Mouse (Mus musculus) embryonic facial prominence, embryonic 14.5 days (tissue): ENCODE measurements at regions not wholly inside any gene's neighbourhood (a gene's known extent, or its start where the extent isn't known, plus 50 kb on each side); places are given as distances from the start of the nearest gene placed in this dataset.
"Not testable (repeated sequence)": the region's sequence is repeated elsewhere in the genome, so short reads cannot be mapped to it uniquely, and the experiment has no call there.

Experiments
- ATAC-seq: fragments of 200-750 bp; cut with Nextera tagmentation; 2 replicates; pipeline ENCODE4 v1.8.0; 2017; ENCODE audit warnings: low read depth, moderate number of reproducible peaks, moderate TSS enrichment
- DNase-seq: peaks from one replicate; pipeline ENCODE4 v3.0.0-alpha.2; 2015; ENCODE audit warnings: low spot score
- H3K27ac ChIP-seq: fragments of 300-500 bp; sonication (generic); replicated peaks from 2 replicates; pipeline ENCODE4 v1.5.1; 2014; ENCODE audit warnings: low read depth, mild to moderate bottlenecking, low read length, moderate library complexity
- H3K27me3 ChIP-seq: fragments of 300-500 bp; sonication (generic); replicated peaks from 2 replicates; pipeline ENCODE4 v1.6.1; 2014; ENCODE audit warnings: low read length; ENCODE audit not compliant: control insufficient read depth, insufficient read depth
- H3K36me3 ChIP-seq: fragments of 300-500 bp; sonication (generic); 2 replicates; pipeline ENCODE4 v1.6.1; 2014; ENCODE audit warnings: low read length, mixed read lengths; ENCODE audit not compliant: control insufficient read depth, insufficient read depth
- H3K4me1 ChIP-seq: fragments of 300-500 bp; sonication (generic); 2 replicates; pipeline ENCODE4 v1.6.1; 2014; ENCODE audit warnings: antibody characterized with exemption, low read length; ENCODE audit not compliant: control insufficient read depth, insufficient read depth
- H3K4me2 ChIP-seq: fragments of 300-500 bp; sonication (generic); 2 replicates; pipeline ENCODE4 v1.6.1; 2014; ENCODE audit warnings: low read depth, mild to moderate bottlenecking, low read length, moderate library complexity, mixed read lengths
- H3K4me3 ChIP-seq: fragments of 300-500 bp; sonication (generic); 2 replicates; pipeline ENCODE4 v1.5.1; 2014; ENCODE audit warnings: low read depth, mild to moderate bottlenecking, low read length
- H3K9ac ChIP-seq: fragments of 300-500 bp; sonication (generic); 2 replicates; pipeline ENCODE4 v1.6.1; 2014; ENCODE audit warnings: low read depth, mild to moderate bottlenecking, low read length, moderate library complexity, mixed read lengths
- H3K9me3 ChIP-seq: fragments of 300-500 bp; sonication (generic); 2 replicates; pipeline ENCODE4 v1.6.1; 2016; ENCODE audit warnings: low read length; ENCODE audit not compliant: control insufficient read depth
- WGBS: fragments of 180-500 bp; shearing (Covaris S2); extraction: QIAGEN DNeasy Blood & Tissue Kit; methylation state at CpG from one replicate; pipeline ENCODE4 v1.1.7; 2014; 5-methylcytosine and 5-hydroxymethylcytosine counted together

DNA sequence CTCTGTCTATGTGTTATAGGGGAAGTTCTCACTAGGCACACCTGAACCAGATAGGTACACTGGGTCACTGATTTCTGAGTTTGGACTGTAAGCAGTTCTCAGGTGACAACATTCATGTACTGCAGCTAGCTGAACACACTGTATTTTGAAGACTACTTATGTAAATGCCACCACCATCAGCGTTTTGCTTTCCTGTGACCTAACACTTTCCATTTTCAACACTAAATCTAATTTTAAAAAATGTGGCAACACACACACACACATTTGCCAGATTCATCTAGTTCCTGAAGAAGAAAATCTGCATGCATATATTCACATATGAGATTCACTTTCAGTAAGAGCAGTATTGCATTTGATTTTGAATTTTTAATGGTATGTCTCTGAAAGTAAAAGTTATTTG lies 96.0 kb upstream of the Gnai1 start:
- Histone ChIP-seq H3K36me3 (no peaks in the 10 kb centered on the region), H3K27me3 (no peaks in the 10 kb centered on the region), H3K4me3 (no peak overlapping the region), H3K9me3 (no peaks in the 10 kb centered on the region), H3K9ac (no peak overlapping the region), H3K27ac (no peak overlapping the region), H3K4me1 (no peaks in the 10 kb centered on the region), H3K4me2 (no peak overlapping the region)
- WGBS, result 71% methylated on average over 1 of the region's 1 CpGs
- DNase-seq, result no peak
- ATAC-seq, result no peak

DNA sequence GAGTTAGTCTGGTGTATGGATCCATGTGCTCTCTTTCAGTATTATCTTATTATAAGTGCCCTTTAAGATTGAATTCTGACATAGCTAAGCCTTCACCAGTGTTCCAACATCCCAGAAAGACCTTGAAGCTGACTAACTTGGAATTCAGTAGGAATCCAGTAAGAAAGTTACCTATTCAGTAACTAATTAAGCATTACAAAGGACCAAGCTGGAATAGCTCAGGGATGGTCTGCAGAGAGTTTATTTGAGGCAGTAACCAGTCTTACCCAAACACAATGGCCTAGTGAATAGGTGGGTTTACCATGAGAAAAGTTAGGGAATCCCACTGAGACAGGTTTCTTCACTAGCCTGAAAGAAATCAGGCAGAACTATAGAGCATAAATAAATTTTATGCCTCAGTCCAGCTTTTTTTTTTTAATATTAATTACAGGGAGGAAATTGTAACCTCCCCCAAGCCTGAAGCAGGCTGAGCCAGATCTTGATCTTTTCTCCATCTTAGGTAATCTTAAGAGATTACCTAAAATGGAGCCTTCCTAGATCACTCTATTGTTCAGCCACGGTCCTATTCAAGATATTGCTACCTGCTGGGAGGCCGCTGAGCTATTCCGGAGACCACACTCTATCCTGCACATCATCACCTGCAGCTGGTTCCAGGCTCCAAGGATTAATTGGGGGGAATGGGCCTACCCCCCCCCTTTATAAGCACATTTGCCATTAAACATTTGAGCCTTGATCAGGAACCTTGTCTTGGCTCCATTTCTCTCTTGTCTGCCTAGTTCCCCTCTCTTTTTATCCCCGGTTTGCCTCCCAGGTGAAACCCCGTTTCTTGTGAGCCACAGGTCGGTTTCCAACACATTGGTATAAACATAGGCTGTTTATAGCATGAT lies 93.0 kb upstream of the Gnai1 start:
- H3K4me3 ChIP-seq, ATAC-seq, H3K4me1 ChIP-seq, H3K9ac ChIP-seq, H3K36me3 ChIP-seq, H3K9me3 ChIP-seq, DNase-seq, H3K27ac ChIP-seq, H3K4me2 ChIP-seq, H3K27me3 ChIP-seq: not testable (repeated sequence)
- WGBS, result 70% methylated on average over 6 of the region's 6 CpGs

DNA sequence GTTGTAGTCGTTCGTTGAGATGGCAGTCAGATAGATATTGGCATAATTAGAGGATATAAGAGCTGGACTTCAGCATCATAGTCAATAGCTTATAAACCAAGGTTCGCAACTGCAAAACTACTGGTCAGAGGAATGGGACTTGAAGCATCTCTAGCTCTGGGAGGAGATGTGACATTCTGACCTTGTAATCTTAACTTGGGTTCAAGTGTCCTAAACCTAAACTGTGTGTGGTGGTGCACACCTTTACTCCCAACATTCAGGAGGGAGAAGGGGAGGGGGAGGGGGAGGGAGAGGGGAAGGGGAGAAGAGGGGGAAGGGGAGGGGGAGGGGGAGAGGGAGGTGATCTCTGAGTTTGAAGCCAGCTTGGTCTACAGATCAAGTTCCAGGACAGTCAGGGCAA lies 89.1 kb upstream of the Gnai1 start:
- 82% methylated on average over 3 of the region's 3 CpGs for WGBS
- DNase-seq (no peak), ATAC-seq (no peak)
- H3K4me2 ChIP-seq, result no peak overlapping the region
- no peak overlapping the region for H3K9ac ChIP-seq
- H3K27ac ChIP-seq, result no peak overlapping the region
- H3K9me3 ChIP-seq, result no peaks in the 10 kb centered on the region
- H3K4me1 ChIP-seq, result no peaks in the 10 kb centered on the region
- H3K4me3 ChIP-seq, result no peak overlapping the region
- H3K36me3 ChIP-seq, result no peaks in the 10 kb centered on the region
- no peaks in the 10 kb centered on the region for H3K27me3 ChIP-seq

DNA sequence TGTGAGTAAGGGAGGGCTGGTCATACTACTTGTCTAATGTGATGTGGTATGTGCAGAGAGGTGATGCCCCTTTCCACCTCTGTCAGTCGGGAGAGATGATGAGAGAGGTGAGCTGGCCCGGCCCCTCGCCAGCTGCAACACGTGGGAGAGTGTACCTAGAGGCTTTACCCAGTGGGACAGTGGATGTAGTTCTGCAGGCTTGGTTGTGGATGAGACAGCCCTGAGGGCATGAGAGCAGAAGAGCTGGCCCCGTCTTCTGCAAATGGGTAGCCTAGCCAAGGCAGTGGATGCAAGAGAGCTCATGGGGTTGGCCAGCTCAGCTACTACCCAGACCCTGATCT lies 88.1 kb upstream of the Gnai1 start:
- no peak for ATAC-seq
- no peak overlapping the region for H3K9ac ChIP-seq

DNA sequence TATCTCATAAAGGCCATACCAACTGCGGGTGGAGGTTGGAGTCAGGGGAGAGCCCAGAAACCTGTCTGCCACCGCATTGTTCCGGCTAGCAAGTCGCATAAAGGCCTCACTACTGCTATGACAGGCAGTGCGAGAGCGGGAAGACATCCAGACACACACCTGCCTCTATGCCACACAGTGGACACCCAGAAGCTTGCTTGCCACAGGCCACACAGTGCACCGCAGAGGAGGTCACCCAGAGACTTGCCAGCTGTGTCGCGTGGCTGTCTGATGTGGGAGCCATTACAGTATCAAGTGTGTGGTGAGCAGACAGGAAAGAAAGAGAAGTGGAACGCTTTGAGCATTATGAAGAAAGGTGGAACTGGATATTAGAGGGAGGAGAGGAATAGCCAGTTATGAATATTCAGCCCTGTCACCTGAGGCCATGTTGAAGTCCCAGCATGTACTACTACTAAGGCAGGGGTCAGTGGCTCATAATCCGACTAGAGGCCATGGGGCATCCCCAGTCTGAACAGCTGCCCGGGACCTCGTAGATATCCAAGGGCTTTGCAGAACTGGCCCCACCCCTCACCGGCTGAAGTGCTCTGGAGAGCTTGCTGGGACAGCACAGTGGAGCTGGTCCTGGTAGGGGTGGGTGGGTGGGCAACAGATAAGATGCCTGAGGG lies 87.6 kb upstream of the Gnai1 start:
- Histone ChIP-seq H3K27me3 (no peaks in the 10 kb centered on the region), H3K36me3 (no peaks in the 10 kb centered on the region), H3K9ac (no peak overlapping the region), H3K4me1 (no peaks in the 10 kb centered on the region), H3K9me3 (no peaks in the 10 kb centered on the region), H3K4me2 (no peak overlapping the region), H3K27ac (no peak overlapping the region), H3K4me3 (no peak overlapping the region)
- 86% methylated on average over 14 of the region's 14 CpGs for WGBS
- no peak for ATAC-seq
- DNase-seq, result no peak

More for the DNA sequence above, 88.1 kb upstream of the Gnai1 start:
- Histone ChIP-seq H3K27me3 (no peaks in the 10 kb centered on the region), H3K9me3 (no peaks in the 10 kb centered on the region), H3K36me3 (no peaks in the 10 kb centered on the region), H3K27ac (no peak overlapping the region), H3K4me3 (no peak overlapping the region), H3K4me1 (no peaks in the 10 kb centered on the region), H3K4me2 (no peak overlapping the region)
- 75% methylated on average over 5 of the region's 5 CpGs for WGBS
- DNase-seq, result no peak

GRCm38 (mm10) chr5:18445969-18446368 lies 85.8 kb upstream of the Gnai1 start:
- 20% methylated on average over 7 of the region's 8 CpGs for WGBS
- no peaks in the 10 kb centered on the region for H3K36me3 ChIP-seq
- H3K4me2 ChIP-seq, result no peak overlapping the region
- H3K4me3 ChIP-seq, result no peak overlapping the region
- H3K27ac ChIP-seq, result no peak overlapping the region
- no peak overlapping the region for H3K9ac ChIP-seq
- DNase-seq (peak; percentile 84), ATAC-seq (no peak)
- H3K9me3 ChIP-seq, result no peaks in the 10 kb centered on the region
- no peaks in the 10 kb centered on the region for H3K4me1 ChIP-seq
- no peaks in the 10 kb centered on the region for H3K27me3 ChIP-seq

GRCm38 (mm10) chr5:18439986-18440385 lies 79.8 kb upstream of the Gnai1 start:
- Histone ChIP-seq H3K4me3 (no peak overlapping the region), H3K27me3 (no peaks in the 10 kb centered on the region), H3K36me3 (no peaks in the 10 kb centered on the region), H3K27ac (no peak overlapping the region), H3K9ac (no peak overlapping the region), H3K9me3 (no peaks in the 10 kb centered on the region), H3K4me2 (no peak overlapping the region), H3K4me1 (no peaks in the 10 kb centered on the region)
- 81% methylated on average over 4 of the region's 4 CpGs for WGBS
- ATAC-seq, result no peak
- no peak for DNase-seq

DNA sequence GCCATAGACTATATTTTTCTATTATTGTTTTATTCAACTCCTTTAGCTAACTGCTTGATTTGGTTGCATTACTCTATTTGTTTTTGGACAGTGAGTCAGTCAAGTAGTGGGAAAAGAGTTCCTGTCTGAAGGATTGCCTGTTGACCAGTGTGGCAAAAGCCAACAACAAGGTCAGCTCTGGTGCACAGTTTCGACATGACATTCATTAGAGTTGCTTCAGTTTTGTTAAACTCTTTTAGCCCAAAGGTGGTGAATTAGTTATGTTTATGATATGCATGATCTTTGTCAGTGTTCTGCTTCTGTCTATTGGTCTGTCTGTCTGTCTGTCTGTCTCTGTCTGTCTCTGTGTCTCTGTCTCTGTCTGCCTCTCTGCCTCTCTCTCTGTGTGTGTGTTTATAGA lies 79.1 kb upstream of the Gnai1 start:
- H3K4me3 ChIP-seq, result no peak overlapping the region
- DNase-seq, result no peak
- no peaks in the 10 kb centered on the region for H3K9me3 ChIP-seq
- H3K4me2 ChIP-seq, result no peak overlapping the region
- no peaks in the 10 kb centered on the region for H3K36me3 ChIP-seq
- WGBS, result 64% methylated on average over 1 of the region's 1 CpGs
- H3K27me3 ChIP-seq, result no peaks in the 10 kb centered on the region
- no peaks in the 10 kb centered on the region for H3K4me1 ChIP-seq
- no peak overlapping the region for H3K27ac ChIP-seq
- no peak overlapping the region for H3K9ac ChIP-seq
- ATAC-seq, result no peak
